Mouse (Mus musculus): Measurements from ENCODE around the gene Sdk1. TPM values are rescaled to one million over a fixed set of nuclear protein-coding genes. Genes with fewer than 3 reads are reported as not detected.

Sdk1 gene
- polyA plus RNA-seq, 1 experiment from 2014 or later, result 1.1 TPM

GRCm38 (mm10) chr5:141698406-141698805, 457.1 kb downstream of the Sdk1 start:
- Histone ChIP-seq H3K27me3 (ENCODE audit: control insufficient read depth, insufficient read depth, low read length) (no peaks in the 10 kb centered on the region), H3K4me2 (replicated peaks; ENCODE audit: low read depth) (no peak overlapping the region), H3K4me1 (replicated peaks; ENCODE audit: control insufficient read depth, insufficient read depth) (no peaks in the 10 kb centered on the region), H3K27ac (replicated peaks) (no peak overlapping the region), H3K4me3 (ENCODE audit: low read depth, low read length) (no peak overlapping the region), H3K36me3 (ENCODE audit: control insufficient read depth, insufficient read depth, low read length) (no peaks in the 10 kb centered on the region), H3K9me3 (ENCODE audit: control insufficient read depth, low read length) (no peaks in the 10 kb centered on the region), H3K9ac (ENCODE audit: low read length) (no peak overlapping the region)
- 66% methylated on average over 3 of the region's 3 CpGs for WGBS
- ATAC-seq (ENCODE audit: low FRiP score, low TSS enrichment) (no peak), DNase-seq (ENCODE audit: low spot score) (no peak)
- TF ChIP-seq EP300 (optimal IDR thresholded peaks at IDR 0.05), result no peak
- no peak for TF ChIP-seq CTCF (IDR thresholded peaks at IDR 0.05; ENCODE audit: low read depth)

- no peak overlapping the region for H3K4me2 ChIP-seq (replicated peaks; ENCODE audit: low read depth)
- no peak overlapping the region for H3K9ac ChIP-seq (ENCODE audit: low read length)
- H3K27me3 ChIP-seq (ENCODE audit: control insufficient read depth, insufficient read depth, low read length), result no peaks in the 10 kb centered on the region
- H3K4me1 ChIP-seq (replicated peaks; ENCODE audit: control insufficient read depth, insufficient read depth), result no peaks in the 10 kb centered on the region
- no peak overlapping the region for H3K27ac ChIP-seq (replicated peaks)
- ATAC-seq (ENCODE audit: low FRiP score, low TSS enrichment), result no peak
- DNase-seq (ENCODE audit: low spot score), result no peak
- H3K36me3 ChIP-seq (ENCODE audit: control insufficient read depth, insufficient read depth, low read length), result no peaks in the 10 kb centered on the region
- H3K4me3 ChIP-seq (ENCODE audit: low read depth, low read length), result no peak overlapping the region
- WGBS, result 65% methylated on average over 3 of the region's 3 CpGs
- TF ChIP-seq EP300 (optimal IDR thresholded peaks at IDR 0.05) (no peak), CTCF (IDR thresholded peaks at IDR 0.05; ENCODE audit: low read depth) (no peak)
- H3K9me3 ChIP-seq (ENCODE audit: control insufficient read depth, low read length), result no peaks in the 10 kb centered on the region
Observed at GRCm38 (mm10) chr5:141720751-141721150, 479.5 kb downstream of the Sdk1 start.

- no peak for DNase-seq (ENCODE audit: low spot score)
- H3K4me1 ChIP-seq (replicated peaks; ENCODE audit: control insufficient read depth, insufficient read depth), result no peaks in the 10 kb centered on the region
- H3K9me3 ChIP-seq (ENCODE audit: control insufficient read depth, low read length), result no peaks in the 10 kb centered on the region
- H3K27me3 ChIP-seq (ENCODE audit: control insufficient read depth, insufficient read depth, low read length), result no peaks in the 10 kb centered on the region
- H3K27ac ChIP-seq (replicated peaks), result no peak overlapping the region
- TF ChIP-seq EP300 (optimal IDR thresholded peaks at IDR 0.05) (no peak), CTCF (IDR thresholded peaks at IDR 0.05; ENCODE audit: low read depth) (peak; percentile 39)
- no peak overlapping the region for H3K4me2 ChIP-seq (replicated peaks; ENCODE audit: low read depth)
- H3K9ac ChIP-seq (ENCODE audit: low read length), result no peak overlapping the region
- 56% methylated on average over 2 of the region's 2 CpGs for WGBS
- no peaks in the 10 kb centered on the region for H3K36me3 ChIP-seq (ENCODE audit: control insufficient read depth, insufficient read depth, low read length)
- no peak overlapping the region for H3K4me3 ChIP-seq (ENCODE audit: low read depth, low read length)
- ATAC-seq (ENCODE audit: low FRiP score, low TSS enrichment), result no peak
Observed at GRCm38 (mm10) chr5:141727968-141728367, 486.7 kb downstream of the Sdk1 start.

- TF ChIP-seq EP300 (optimal IDR thresholded peaks at IDR 0.05), result no peak
- no peak for TF ChIP-seq CTCF (IDR thresholded peaks at IDR 0.05; ENCODE audit: low read depth)
- no peak overlapping the region for H3K4me3 ChIP-seq (ENCODE audit: low read depth, low read length)
- WGBS, result 50% methylated on average over 4 of the region's 4 CpGs
- no peak overlapping the region for H3K27ac ChIP-seq (replicated peaks)
- H3K9ac ChIP-seq (ENCODE audit: low read length), result no peak overlapping the region
- H3K4me2 ChIP-seq (replicated peaks; ENCODE audit: low read depth), result no peak overlapping the region
- no peaks in the 10 kb centered on the region for H3K9me3 ChIP-seq (ENCODE audit: control insufficient read depth, low read length)
- H3K36me3 ChIP-seq (ENCODE audit: control insufficient read depth, insufficient read depth, low read length), result no peaks in the 10 kb centered on the region
- DNase-seq (ENCODE audit: low spot score) (no peak), ATAC-seq (ENCODE audit: low FRiP score, low TSS enrichment) (no peak)
- H3K4me1 ChIP-seq (replicated peaks; ENCODE audit: control insufficient read depth, insufficient read depth), result no peaks in the 10 kb centered on the region
- no peaks in the 10 kb centered on the region for H3K27me3 ChIP-seq (ENCODE audit: control insufficient read depth, insufficient read depth, low read length)
Observed at GRCm38 (mm10) chr5:141730006-141730405, 488.7 kb downstream of the Sdk1 start.

GRCm38 (mm10) chr5:141738725-141739124, 497.4 kb downstream of the Sdk1 start:
- ATAC-seq (ENCODE audit: low FRiP score, low TSS enrichment), result no peak

GRCm38 (mm10) chr5:141748793-141749192, 507.5 kb downstream of the Sdk1 start:
- H3K27ac ChIP-seq (replicated peaks), result no peak overlapping the region
- no peak overlapping the region for H3K4me2 ChIP-seq (replicated peaks; ENCODE audit: low read depth)
- no peak overlapping the region for H3K9ac ChIP-seq (ENCODE audit: low read length)
- no peak for DNase-seq (ENCODE audit: low spot score)
- H3K36me3 ChIP-seq (ENCODE audit: control insufficient read depth, insufficient read depth, low read length), result no peaks in the 10 kb centered on the region
- H3K9me3 ChIP-seq (ENCODE audit: control insufficient read depth, low read length), result no peaks in the 10 kb centered on the region
- no peaks in the 10 kb centered on the region for H3K4me1 ChIP-seq (replicated peaks; ENCODE audit: control insufficient read depth, insufficient read depth)
- no peak for TF ChIP-seq EP300 (optimal IDR thresholded peaks at IDR 0.05)
- TF ChIP-seq CTCF (IDR thresholded peaks at IDR 0.05; ENCODE audit: low read depth), result no peak
- no peaks in the 10 kb centered on the region for H3K27me3 ChIP-seq (ENCODE audit: control insufficient read depth, insufficient read depth, low read length)
- H3K4me3 ChIP-seq (ENCODE audit: low read depth, low read length), result no peak overlapping the region
- 83% methylated on average over 4 of the region's 4 CpGs for WGBS
- no peak for ATAC-seq (ENCODE audit: low FRiP score, low TSS enrichment)

More at GRCm38 (mm10) chr5:141738725-141739124, 497.4 kb downstream of the Sdk1 start:
- Histone ChIP-seq H3K4me1 (replicated peaks; ENCODE audit: control insufficient read depth, insufficient read depth) (no peaks in the 10 kb centered on the region), H3K27ac (replicated peaks) (no peak overlapping the region), H3K27me3 (ENCODE audit: control insufficient read depth, insufficient read depth, low read length) (no peaks in the 10 kb centered on the region), H3K4me3 (ENCODE audit: low read depth, low read length) (no peak overlapping the region), H3K9ac (ENCODE audit: low read length) (no peak overlapping the region), H3K9me3 (ENCODE audit: control insufficient read depth, low read length) (0 out of 2 replicates have a peak, but pooled peaks cover 3% of the 10 kb centered on the region), H3K4me2 (replicated peaks; ENCODE audit: low read depth) (no peak overlapping the region), H3K36me3 (ENCODE audit: control insufficient read depth, insufficient read depth, low read length) (no peaks in the 10 kb centered on the region)
- DNase-seq (ENCODE audit: low spot score), result no peak
- 72% methylated on average over 5 of the region's 5 CpGs for WGBS
- peak; percentile 49; the same call in 1 of the 2 replicates for TF ChIP-seq CTCF (IDR thresholded peaks at IDR 0.05; ENCODE audit: low read depth)
- no peak for TF ChIP-seq EP300 (optimal IDR thresholded peaks at IDR 0.05)

All from stomach, postnatal 0 days (tissue).